Mouse (Mus musculus) embryonic facial prominence, embryonic 15.5 days (tissue): ENCODE measurements at regions not wholly inside any gene's neighbourhood (a gene's known extent, or its start where the extent isn't known, plus 50 kb on each side); places are given as distances from the start of the nearest gene placed in this dataset.

Experiments
- ATAC-seq: fragments of 200-750 bp; cut with Nextera tagmentation; 2 replicates; pipeline ENCODE4 v1.8.0; 2017; ENCODE audit warnings: low read depth, moderate TSS enrichment; ENCODE audit not compliant: insufficient number of reproducible peaks, low FRiP score, low TSS enrichment
- H3K27ac ChIP-seq: fragments of 300-500 bp; sonication (generic); replicated peaks from 2 replicates; pipeline ENCODE4 v1.5.1; 2015; ENCODE audit warnings: mild to moderate bottlenecking, inconsistent platforms
- H3K27me3 ChIP-seq: fragments of 300-500 bp; sonication (generic); 2 replicates; pipeline ENCODE4 v1.6.1; 2015; ENCODE audit warnings: inconsistent platforms
- H3K36me3 ChIP-seq: fragments of 300-500 bp; sonication (generic); 2 replicates; pipeline ENCODE4 v1.6.1; 2015; ENCODE audit warnings: mild to moderate bottlenecking, inconsistent platforms
- H3K4me1 ChIP-seq: fragments of 300-500 bp; sonication (generic); 2 replicates; pipeline ENCODE4 v1.6.1; 2015; ENCODE audit warnings: inconsistent platforms
- H3K4me2 ChIP-seq: fragments of 300-500 bp; sonication (generic); replicated peaks from 2 replicates; pipeline ENCODE4 v1.6.1; 2015; ENCODE audit warnings: mild to moderate bottlenecking, inconsistent platforms
- H3K4me3 ChIP-seq: fragments of 300-500 bp; sonication (generic); replicated peaks from 2 replicates; pipeline ENCODE4 v1.5.1; 2015; ENCODE audit warnings: mild to moderate bottlenecking, inconsistent platforms
- H3K9ac ChIP-seq: fragments of 300-500 bp; sonication (generic); 2 replicates; pipeline ENCODE4 v1.6.1; 2015; ENCODE audit warnings: inconsistent platforms
- H3K9me3 ChIP-seq: fragments of 300-500 bp; sonication (generic); replicated peaks from 2 replicates; pipeline ENCODE4 v1.6.1; 2016; ENCODE audit warnings: inconsistent platforms
- WGBS: fragments of 180-500 bp; shearing (Covaris S2); methylation state at CpG from one replicate; pipeline ENCODE4 v1.1.7; 2015; 5-methylcytosine and 5-hydroxymethylcytosine counted together

DNA sequence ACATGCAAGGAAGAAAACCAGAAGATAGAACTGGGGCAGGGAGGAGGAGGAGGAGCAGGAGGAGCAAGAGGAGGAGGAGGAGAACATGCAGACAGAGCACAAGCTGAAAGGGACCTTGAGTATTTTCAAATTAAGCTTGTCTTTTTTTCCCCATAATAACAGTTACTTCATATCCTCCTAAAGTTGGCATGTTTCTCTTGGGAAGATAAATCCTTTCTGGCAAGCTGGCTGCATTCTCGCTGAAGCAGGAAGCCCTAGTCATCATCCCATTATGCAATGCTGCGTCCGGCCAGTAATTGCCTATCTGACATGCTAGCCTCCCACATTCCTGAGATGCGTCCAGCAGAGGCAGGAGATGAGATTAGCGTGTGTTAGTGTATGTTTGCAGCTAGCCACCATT, 112.3 kb downstream of the Trib2 start:
- 24% methylated on average over 5 of the region's 5 CpGs for WGBS
- no peak for ATAC-seq
- H3K4me1 ChIP-seq: 0 out of 2 replicates have a peak, but pooled peaks cover 5% of the 10 kb centered on the region
- H3K4me2 ChIP-seq: no peak overlapping the region
- H3K9me3 ChIP-seq: no peaks in the 10 kb centered on the region
- 0 out of 2 replicates have a peak overlapping the region, but pooled peaks have one; percentile 48 for H3K27ac ChIP-seq
- H3K27me3 ChIP-seq: no peaks in the 10 kb centered on the region
- no peak overlapping the region for H3K9ac ChIP-seq
- H3K36me3 ChIP-seq: no peaks in the 10 kb centered on the region
- H3K4me3 ChIP-seq: no peak overlapping the region

DNA sequence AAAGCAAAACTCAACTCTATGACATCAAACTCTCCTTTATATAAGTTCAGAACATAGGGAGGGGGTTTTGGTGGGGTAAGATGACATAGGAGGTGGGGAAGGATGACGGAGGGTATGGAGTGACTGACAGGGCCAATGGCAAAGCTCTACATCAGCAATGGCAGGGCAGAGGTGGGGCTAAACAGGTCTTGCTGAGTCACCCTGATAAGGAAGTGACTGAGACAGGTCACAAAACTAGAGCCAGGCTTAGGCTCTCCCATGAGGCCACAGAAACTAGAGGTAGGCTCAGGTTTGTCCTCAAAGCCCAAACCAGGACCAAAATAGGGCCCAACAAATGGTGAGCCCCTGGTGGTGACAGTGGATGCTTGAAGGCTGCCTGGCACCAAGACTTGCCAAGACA, 114.6 kb downstream of the Trib2 start:
- Histone ChIP-seq H3K36me3 (no peaks in the 10 kb centered on the region), H3K27me3 (no peaks in the 10 kb centered on the region), H3K9ac (no peak overlapping the region), H3K4me3 (no peak overlapping the region), H3K4me1 (peaks cover 15% of the 10 kb centered on the region), H3K9me3 (no peaks in the 10 kb centered on the region), H3K27ac (no peak overlapping the region), H3K4me2 (no peak overlapping the region)
- ATAC-seq: no peak
- WGBS: 86% methylated on average over 1 of the region's 1 CpGs

DNA sequence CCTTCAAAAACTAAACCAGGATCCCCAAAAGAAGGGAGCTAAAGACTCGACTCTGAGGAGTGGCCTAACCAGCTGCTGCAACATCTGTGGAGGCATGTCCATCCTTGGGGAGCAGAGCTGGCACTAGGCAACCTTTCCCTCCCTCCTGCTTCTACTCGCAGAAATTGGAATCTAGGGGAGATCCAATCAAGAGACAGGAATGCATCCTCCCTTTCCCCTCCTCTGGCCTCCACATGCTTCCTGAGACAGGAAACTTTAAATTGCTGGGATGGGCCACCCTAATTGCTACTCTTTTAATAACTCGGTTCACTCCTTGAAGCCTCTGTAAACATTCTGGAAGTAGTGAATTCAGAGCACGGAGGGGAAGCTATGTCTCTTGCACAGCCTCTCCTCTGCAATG, 117.9 kb downstream of the Trib2 start:
- peaks cover 10% of the 10 kb centered on the region for H3K4me1 ChIP-seq
- ATAC-seq: peak; percentile 69
- no peak overlapping the region for H3K4me2 ChIP-seq
- no peak overlapping the region for H3K4me3 ChIP-seq
- H3K27me3 ChIP-seq: no peaks in the 10 kb centered on the region
- 8% methylated on average over 4 of the region's 4 CpGs for WGBS
- no peaks in the 10 kb centered on the region for H3K9me3 ChIP-seq
- H3K27ac ChIP-seq: peak overlapping the region; percentile 53
- no peak overlapping the region for H3K9ac ChIP-seq
- H3K36me3 ChIP-seq: no peaks in the 10 kb centered on the region

DNA sequence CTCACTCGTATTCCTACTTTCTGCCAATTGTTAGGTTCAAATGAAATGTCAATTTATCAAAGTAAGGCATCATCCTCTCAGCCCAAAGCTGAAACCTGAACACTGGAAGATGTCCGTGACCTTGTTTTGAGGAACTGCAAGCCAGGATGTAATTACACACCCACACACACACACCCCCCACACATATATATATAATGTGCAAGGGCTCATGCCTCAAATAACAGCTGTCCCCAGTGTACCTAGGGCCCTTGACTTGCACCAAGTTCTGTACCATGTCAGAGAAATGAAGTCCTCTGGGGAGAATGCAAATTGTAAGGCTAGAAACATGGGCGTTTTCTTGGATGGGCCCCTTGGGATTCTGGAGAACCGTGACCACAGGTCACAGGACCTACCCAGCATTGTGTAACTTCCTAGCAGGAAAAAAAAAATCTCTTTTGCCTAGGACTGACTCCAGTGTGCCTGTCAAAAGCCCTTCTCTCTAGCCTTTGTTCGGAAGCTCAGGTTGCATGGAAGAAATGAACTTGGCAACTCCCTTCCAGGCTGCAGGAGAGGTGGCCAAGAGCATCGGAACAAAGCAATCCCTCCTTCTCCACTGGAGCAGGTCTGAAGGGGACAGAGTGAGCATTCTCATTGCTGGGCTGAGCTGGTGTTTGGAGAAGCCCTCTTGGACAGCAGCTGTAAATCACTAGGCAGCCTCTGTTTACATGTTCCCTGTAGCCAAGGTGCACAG, 118.5 kb downstream of the Trib2 start:
- Histone ChIP-seq H3K27me3 (no peaks in the 10 kb centered on the region), H3K4me1 (peaks cover 10% of the 10 kb centered on the region), H3K9ac (no peak overlapping the region), H3K4me2 (no peak overlapping the region), H3K4me3 (no peak overlapping the region), H3K9me3 (no peaks in the 10 kb centered on the region), H3K36me3 (no peaks in the 10 kb centered on the region), H3K27ac (peak overlapping the region; percentile 53)
- WGBS: 55% methylated on average over 6 of the region's 6 CpGs
- peak; percentile 54 for ATAC-seq

DNA sequence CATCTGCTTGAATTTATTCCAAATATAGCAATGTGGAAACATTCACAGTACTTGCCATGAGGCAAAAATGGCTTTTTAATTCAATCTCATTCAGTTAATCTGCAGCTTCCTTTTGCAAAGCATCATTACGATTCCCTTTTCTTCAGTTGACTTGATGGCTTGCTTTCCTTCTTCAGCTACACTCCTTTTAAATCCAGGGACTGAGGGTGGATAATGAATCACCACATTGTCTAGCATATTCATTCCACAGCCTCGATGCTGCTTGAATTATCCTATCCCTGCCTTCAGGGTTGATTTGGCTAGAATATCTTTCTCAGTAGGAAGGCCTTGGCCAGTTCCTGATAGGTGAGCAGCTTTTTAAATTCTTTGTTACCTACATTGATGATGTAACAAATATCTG, 128.4 kb downstream of the Trib2 start:
- Histone ChIP-seq H3K36me3 (no peaks in the 10 kb centered on the region), H3K4me2 (no peak overlapping the region), H3K27me3 (no peaks in the 10 kb centered on the region), H3K9ac (no peak overlapping the region), H3K4me1 (no peaks in the 10 kb centered on the region), H3K9me3 (no peaks in the 10 kb centered on the region), H3K4me3 (no peak overlapping the region), H3K27ac (no peak overlapping the region)
- ATAC-seq: no peak
- whole genome bisulfite sequencing: 66% methylated on average over 2 of the region's 2 CpGs

DNA sequence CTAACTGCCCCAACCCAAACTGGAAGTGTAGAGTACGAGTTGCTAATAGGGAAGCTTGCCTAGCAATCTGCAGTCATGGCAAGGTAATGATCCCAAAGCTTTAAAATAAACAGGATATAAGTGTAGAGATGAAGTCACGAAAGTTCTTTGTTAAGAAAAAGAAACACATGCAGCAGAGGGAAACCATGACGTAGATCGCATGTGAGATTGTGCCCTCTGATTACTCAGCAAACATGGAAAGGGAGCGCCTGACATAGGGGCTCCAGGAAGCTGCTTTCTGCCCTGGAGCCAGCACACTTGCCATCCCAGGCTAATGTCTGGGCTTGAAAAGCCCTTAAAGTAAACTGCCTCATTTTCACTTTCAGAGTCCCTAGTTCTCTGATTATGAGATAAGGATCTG, 132.4 kb downstream of the Trib2 start:
- H3K9me3 ChIP-seq: no peaks in the 10 kb centered on the region
- H3K36me3 ChIP-seq: no peaks in the 10 kb centered on the region
- no peak overlapping the region for H3K4me3 ChIP-seq
- no peaks in the 10 kb centered on the region for H3K4me1 ChIP-seq
- no peak overlapping the region for H3K4me2 ChIP-seq
- 39% methylated on average over 5 of the region's 5 CpGs for WGBS
- no peaks in the 10 kb centered on the region for H3K27me3 ChIP-seq
- no peak overlapping the region for H3K9ac ChIP-seq
- no peak overlapping the region for H3K27ac ChIP-seq
- no peak for ATAC-seq

DNA sequence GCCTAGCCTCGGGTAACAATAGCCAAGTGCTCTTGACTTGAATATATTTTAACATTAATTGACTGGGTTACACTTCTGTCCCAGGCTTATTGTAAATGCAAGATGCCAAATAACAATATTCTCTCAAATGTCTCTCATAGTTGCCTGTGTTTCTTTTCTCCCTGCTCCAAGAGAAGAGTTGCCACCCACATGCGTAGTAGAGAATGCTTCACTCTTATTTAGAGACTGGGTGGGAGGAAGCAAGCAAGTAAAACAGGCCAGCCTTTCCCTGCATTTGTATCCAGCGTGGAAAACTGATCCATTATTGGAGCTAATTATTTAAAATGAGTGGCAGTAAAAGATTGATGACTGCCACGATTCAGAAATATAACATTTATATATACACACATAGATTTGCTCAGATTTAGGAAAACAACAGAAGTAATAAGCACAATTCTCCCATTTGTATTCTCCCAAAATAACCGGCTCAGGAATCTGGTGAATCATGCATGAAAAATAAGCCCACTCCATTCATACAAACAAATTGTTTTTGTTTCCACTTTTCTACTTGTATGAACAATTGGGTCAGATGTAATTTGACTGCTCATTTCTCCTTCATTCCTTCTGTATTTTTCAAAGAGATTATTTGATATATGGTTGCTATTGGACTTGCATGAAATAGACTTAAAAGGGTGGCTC, 134.9 kb downstream of the Trib2 start:
- H3K4me3 ChIP-seq: no peak overlapping the region
- no peak overlapping the region for H3K9ac ChIP-seq
- no peaks in the 10 kb centered on the region for H3K27me3 ChIP-seq
- H3K9me3 ChIP-seq: no peaks in the 10 kb centered on the region
- 72% methylated on average over 5 of the region's 5 CpGs for whole genome bisulfite sequencing
- no peak overlapping the region for H3K4me2 ChIP-seq
- H3K27ac ChIP-seq: no peak overlapping the region
- no peaks in the 10 kb centered on the region for H3K36me3 ChIP-seq
- no peaks in the 10 kb centered on the region for H3K4me1 ChIP-seq
- no peak for ATAC-seq

DNA sequence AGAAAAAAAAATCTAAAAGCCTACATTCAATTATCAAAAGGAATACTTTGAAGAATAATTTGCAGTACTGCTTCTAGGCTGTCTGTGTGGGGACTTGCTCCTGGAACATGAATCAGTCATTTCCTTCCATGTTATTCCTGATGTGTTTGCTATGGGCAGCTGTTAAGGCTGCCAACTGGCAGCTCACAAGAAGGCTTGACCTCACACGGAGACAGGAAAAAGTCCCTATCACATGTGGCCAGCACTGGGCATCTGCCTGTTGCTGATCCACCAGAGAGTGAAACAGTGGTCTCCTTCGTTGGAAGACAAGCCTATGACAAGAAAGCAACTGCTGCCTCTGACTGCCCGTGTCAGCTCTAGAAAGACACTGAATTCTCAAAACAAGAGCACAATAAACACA, 140.6 kb downstream of the Trib2 start:
- no peak overlapping the region for H3K9ac ChIP-seq
- no peaks in the 10 kb centered on the region for H3K27me3 ChIP-seq
- WGBS: 74% methylated on average over 3 of the region's 3 CpGs
- no peaks in the 10 kb centered on the region for H3K9me3 ChIP-seq
- H3K4me2 ChIP-seq: no peak overlapping the region
- no peak overlapping the region for H3K4me3 ChIP-seq
- ATAC-seq: no peak
- no peak overlapping the region for H3K27ac ChIP-seq
- no peaks in the 10 kb centered on the region for H3K36me3 ChIP-seq
- H3K4me1 ChIP-seq: no peaks in the 10 kb centered on the region

DNA sequence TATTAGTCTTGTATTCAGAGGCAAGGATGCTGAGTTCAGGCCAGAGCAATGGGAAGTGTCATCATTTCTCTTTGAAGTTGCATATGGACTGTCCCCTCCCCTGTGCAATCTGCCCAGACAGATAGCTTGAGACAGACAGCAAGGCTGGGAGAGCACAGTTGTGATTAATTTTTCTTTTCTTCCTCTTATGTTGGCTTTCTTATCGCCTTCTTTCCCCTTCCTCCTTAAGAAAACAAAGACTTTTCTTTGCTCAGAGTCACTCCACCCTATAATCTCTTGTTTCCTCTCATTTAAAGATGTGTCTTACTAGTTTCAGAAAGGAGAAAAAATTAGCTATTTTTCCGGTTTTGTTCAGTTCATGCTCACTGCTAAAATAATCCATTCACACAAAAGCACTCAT, 157.0 kb downstream of the Trib2 start:
- Histone ChIP-seq H3K27me3 (no peaks in the 10 kb centered on the region), H3K4me3 (no peak overlapping the region), H3K36me3 (no peaks in the 10 kb centered on the region), H3K27ac (no peak overlapping the region), H3K4me2 (no peak overlapping the region), H3K9ac (no peak overlapping the region), H3K9me3 (no peaks in the 10 kb centered on the region), H3K4me1 (0 out of 2 replicates have a peak, but pooled peaks cover 4% of the 10 kb centered on the region)
- no peak for ATAC-seq
- 56% methylated on average over 2 of the region's 2 CpGs for WGBS

DNA sequence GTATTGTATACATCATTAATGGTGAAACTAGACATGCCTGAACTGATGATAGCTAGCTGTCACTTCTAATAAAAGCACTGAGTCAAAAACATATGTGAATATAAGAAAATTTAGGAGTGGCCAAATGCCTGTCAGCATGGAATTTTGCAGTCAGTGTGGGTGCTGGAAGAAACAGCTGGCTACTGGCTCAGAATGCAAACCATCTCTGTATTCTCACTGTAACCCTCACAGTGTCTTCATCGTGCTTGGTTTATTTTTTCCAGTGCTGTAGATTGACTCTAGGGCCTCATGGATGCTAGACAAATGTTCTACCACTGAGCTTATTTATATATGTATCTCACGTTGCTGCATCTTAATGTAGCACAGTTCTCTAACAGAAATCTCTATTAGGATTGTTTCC, 157.4 kb downstream of the Trib2 start:
- no peak overlapping the region for H3K4me2 ChIP-seq
- H3K4me1 ChIP-seq: 0 out of 2 replicates have a peak, but pooled peaks cover 4% of the 10 kb centered on the region
- H3K27me3 ChIP-seq: no peaks in the 10 kb centered on the region
- H3K36me3 ChIP-seq: no peaks in the 10 kb centered on the region
- WGBS: 37% methylated on average over 2 of the region's 2 CpGs
- no peak; the same call in 1 of the 2 replicates for ATAC-seq
- H3K4me3 ChIP-seq: no peak overlapping the region
- H3K9me3 ChIP-seq: no peaks in the 10 kb centered on the region
- H3K9ac ChIP-seq: no peak overlapping the region
- no peak overlapping the region for H3K27ac ChIP-seq

DNA sequence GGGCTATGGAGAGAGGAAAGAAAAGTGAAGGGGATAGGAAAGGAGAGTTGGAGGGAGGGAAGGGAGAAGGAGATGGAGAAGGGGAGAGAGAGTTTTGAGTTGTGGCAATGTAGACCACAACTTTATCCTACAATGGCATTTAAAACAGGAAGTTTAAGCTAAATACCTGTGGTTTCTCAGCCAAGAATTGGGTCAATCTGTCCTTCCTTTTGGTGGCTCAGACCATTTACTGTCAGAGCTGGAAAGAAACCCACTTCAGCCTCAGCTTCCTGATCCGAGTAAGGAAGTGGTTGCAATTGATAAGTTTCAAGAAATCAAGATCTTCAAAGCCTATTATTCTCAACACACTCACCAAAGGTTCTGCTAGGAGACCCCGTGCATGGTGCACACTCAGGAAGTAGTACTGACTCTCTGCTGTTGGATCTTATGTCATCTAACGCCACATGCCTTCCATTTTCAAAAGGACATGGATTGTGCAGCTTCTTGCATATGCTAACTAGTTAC, 158.9 kb downstream of the Trib2 start:
- Histone ChIP-seq H3K4me3 (no peak overlapping the region), H3K4me2 (no peak overlapping the region), H3K4me1 (0 out of 2 replicates have a peak, but pooled peaks cover 4% of the 10 kb centered on the region), H3K36me3 (no peaks in the 10 kb centered on the region), H3K27me3 (no peaks in the 10 kb centered on the region), H3K9ac (no peak overlapping the region), H3K9me3 (no peaks in the 10 kb centered on the region), H3K27ac (no peak overlapping the region)
- no peak for ATAC-seq
- WGBS: 77% methylated on average over 3 of the region's 3 CpGs
